Mouse (Mus musculus): ENCODE measurements around the gene Selenoh. TPM values are rescaled to one million over a fixed set of nuclear protein-coding genes. Genes with fewer than 3 reads are reported as not detected.

Gene Selenoh
- polyA plus RNA-seq (2012; rRNA removed) = 13.5 and 16.3 TPM in 2 replicates

DNA sequence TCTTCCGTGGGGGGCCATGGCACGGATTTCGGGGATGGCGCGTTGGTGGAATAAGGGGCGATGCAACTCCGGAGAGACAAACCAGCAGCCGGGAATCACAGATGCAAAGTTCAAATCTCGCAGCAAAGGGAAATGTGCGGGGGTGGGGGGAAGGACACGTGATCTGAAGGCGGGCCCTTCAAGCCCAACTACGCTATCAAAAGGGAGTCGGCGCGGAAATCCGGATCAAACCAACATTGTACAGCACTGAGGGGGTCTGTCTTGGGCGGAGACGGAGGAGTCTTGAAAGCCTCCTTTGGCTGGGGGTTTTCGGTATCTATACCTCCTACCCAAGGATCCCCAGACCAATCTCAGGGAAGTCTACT, at the start of gene Selenoh:
TSS of gene Selenoh (minus strand) at position 202 of the 365 bp plus-strand sequence.
- Histone ChIP-seq H3K4me3 (ENCODE audit: control insufficient read depth, low read depth, low read length) (peak within 1 kb of the TSS; percentile 90), H3K27ac (ENCODE audit: control insufficient read depth, insufficient read depth, low read depth, low read length) (peak within 1 kb of the TSS; percentile 75), H3K36me3 (ENCODE audit: control insufficient read depth, insufficient read depth, low read length) (peaks cover 3% of the 10 kb centered on the region), H3K27me3 (ENCODE audit: control insufficient read depth, insufficient read depth, low read length) (no peaks in the 10 kb centered on the region), H3K4me1 (ENCODE audit: control insufficient read depth, insufficient read depth, low read length) (peaks cover 3% of the 10 kb centered on the region)
- TF ChIP-seq POLR2A (IDR thresholded peaks at IDR 0.05; ENCODE audit: control insufficient read depth, low read depth, low read length) = no peak; the same call in 1 of the 2 replicates

DNA sequence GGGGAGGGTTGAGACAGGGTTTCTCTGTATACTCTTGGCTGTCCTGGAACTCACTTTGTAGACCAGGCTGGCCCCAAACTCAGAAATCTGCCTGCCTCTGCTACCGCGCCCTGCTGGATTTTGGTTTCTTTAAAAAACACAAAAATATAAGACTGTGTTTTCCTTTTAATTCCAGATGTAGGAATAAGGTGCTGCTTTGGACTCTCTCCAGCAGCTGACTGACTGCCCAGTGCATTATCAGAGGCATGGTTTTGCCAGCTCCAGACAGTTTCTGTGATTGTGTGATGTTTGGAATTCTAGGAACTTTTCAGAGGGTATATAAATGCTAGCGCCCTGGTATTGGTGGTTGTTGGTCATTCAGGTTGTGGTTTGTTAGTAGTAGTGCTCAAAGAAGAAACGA, 46.8 kb upstream of the Selenoh start:
- peak overlapping the region; percentile 73 for H3K4me3 ChIP-seq (ENCODE audit: control insufficient read depth, low read depth, low read length)
- TF ChIP-seq CTCF (IDR thresholded peaks at IDR 0.05; ENCODE audit: control insufficient read depth, insufficient read depth, insufficient replicate concordance, low read depth, low read length) (no peak), POLR2A (IDR thresholded peaks at IDR 0.05; ENCODE audit: control insufficient read depth, low read depth, low read length) (no peak)
- H3K36me3 ChIP-seq (ENCODE audit: control insufficient read depth, insufficient read depth, low read length) = no peaks in the 10 kb centered on the region
- peaks cover 2% of the 10 kb centered on the region; the same call in 1 of the 2 replicates for H3K4me1 ChIP-seq (ENCODE audit: control insufficient read depth, insufficient read depth, low read length)
- H3K27me3 ChIP-seq (ENCODE audit: control insufficient read depth, insufficient read depth, low read length) = no peaks in the 10 kb centered on the region
- no peak overlapping the region for H3K27ac ChIP-seq (ENCODE audit: control insufficient read depth, insufficient read depth, low read depth, low read length)

DNA sequence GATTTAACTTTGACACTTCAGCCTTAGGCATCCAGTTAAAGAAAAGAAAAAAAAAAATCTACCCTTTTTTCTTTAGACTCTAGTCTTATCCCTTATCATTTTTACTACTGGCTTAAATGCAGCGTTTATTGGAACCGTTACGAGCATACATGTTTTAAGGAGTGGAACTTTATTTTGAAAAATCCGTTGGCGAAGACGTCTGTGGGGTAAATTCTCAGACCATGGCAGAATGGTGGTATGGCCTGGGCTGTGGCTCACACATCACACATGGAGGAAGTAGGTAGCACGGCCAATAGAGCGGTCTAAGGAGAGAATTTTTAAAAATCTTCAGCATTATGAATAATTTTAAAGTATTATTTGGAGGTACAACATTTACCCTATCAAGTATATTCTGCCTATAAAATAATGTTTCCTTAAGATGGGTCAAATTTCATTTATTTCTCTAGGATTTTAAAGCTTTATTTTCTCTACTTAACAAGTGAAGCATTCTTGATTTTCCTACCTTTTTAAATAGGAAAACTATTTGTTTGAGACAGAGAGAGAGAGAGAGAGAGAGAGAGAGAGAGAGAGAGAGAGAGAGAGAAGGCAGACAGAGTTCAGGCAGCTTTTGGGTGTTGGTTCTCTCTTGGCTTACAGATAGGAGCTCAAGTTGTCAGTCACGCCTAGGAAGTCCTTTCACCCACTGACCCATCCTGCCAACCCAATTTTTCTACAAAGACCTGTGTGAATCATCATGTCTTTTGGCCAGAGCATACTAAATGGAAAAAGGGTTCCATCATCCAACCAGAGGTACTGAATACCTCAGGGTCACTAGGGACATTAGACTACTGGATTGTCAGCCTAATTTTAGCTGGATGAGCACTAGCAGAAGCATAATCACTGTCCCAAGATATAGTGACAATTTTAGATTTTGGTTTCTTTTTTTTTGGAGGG, 46.1 kb upstream of the Selenoh start:
- Histone ChIP-seq H3K27ac (ENCODE audit: control insufficient read depth, insufficient read depth, low read depth, low read length) (peak overlapping the region; percentile 99), H3K27me3 (ENCODE audit: control insufficient read depth, insufficient read depth, low read length) (no peaks in the 10 kb centered on the region), H3K4me3 (ENCODE audit: control insufficient read depth, low read depth, low read length) (peak overlapping the region; percentile 86), H3K4me1 (ENCODE audit: control insufficient read depth, insufficient read depth, low read length) (peaks cover 2% of the 10 kb centered on the region; the same call in 1 of the 2 replicates), H3K36me3 (ENCODE audit: control insufficient read depth, insufficient read depth, low read length) (no peaks in the 10 kb centered on the region)
- TF ChIP-seq CTCF (IDR thresholded peaks at IDR 0.05; ENCODE audit: control insufficient read depth, insufficient read depth, insufficient replicate concordance, low read depth, low read length) (no peak), POLR2A (IDR thresholded peaks at IDR 0.05; ENCODE audit: control insufficient read depth, low read depth, low read length) (no peak)

DNA sequence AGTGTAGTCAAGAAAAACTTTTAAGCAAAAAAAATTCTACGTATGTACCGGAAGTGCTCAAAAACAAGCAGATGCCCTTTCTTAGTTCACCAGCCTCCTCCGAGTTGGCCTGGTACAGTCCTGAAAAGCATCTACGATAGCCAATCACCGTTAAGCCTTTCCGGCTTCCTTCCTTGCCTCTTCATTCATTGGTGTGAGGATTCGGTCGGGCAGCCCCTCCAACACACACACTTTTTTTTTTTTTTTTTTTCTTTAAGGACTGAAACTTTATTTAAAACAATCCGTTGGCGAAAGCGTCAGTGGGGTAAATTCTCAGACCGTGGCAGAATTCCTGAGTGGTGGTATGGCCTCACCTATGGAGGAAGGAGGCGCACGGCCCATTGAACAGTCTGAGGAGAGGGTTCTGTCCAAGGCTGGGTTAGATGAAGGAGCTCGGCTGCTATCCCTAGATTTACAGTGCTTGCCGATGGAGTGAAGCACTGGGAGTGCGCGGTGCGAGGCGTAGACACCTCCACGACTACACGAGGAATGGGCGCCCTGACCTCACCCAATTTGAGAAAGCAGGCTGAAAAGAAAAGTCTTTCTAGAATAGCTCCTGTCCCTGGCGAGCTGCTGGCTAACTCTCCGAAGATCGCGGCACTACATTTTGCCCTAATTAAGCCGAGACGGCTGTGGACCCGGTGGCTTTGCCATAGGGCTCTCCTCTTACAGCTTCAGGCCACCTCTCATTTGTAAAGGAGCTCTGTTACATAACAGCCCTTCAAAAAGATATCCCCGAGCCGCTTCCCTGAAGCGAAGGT, 45.2 kb upstream of the Selenoh start:
- H3K27ac ChIP-seq (ENCODE audit: control insufficient read depth, insufficient read depth, low read depth, low read length) = peak overlapping the region; percentile 99
- no peaks in the 10 kb centered on the region for H3K36me3 ChIP-seq (ENCODE audit: control insufficient read depth, insufficient read depth, low read length)
- H3K27me3 ChIP-seq (ENCODE audit: control insufficient read depth, insufficient read depth, low read length) = no peaks in the 10 kb centered on the region
- no peak for TF ChIP-seq CTCF (IDR thresholded peaks at IDR 0.05; ENCODE audit: control insufficient read depth, insufficient read depth, insufficient replicate concordance, low read depth, low read length)
- 0 out of 2 replicates have a peak, but pooled peaks have one; percentile 43 for TF ChIP-seq POLR2A (IDR thresholded peaks at IDR 0.05; ENCODE audit: control insufficient read depth, low read depth, low read length)
- peak overlapping the region; percentile 86 for H3K4me3 ChIP-seq (ENCODE audit: control insufficient read depth, low read depth, low read length)
- H3K4me1 ChIP-seq (ENCODE audit: control insufficient read depth, insufficient read depth, low read length) = peaks cover 2% of the 10 kb centered on the region; the same call in 1 of the 2 replicates

DNA sequence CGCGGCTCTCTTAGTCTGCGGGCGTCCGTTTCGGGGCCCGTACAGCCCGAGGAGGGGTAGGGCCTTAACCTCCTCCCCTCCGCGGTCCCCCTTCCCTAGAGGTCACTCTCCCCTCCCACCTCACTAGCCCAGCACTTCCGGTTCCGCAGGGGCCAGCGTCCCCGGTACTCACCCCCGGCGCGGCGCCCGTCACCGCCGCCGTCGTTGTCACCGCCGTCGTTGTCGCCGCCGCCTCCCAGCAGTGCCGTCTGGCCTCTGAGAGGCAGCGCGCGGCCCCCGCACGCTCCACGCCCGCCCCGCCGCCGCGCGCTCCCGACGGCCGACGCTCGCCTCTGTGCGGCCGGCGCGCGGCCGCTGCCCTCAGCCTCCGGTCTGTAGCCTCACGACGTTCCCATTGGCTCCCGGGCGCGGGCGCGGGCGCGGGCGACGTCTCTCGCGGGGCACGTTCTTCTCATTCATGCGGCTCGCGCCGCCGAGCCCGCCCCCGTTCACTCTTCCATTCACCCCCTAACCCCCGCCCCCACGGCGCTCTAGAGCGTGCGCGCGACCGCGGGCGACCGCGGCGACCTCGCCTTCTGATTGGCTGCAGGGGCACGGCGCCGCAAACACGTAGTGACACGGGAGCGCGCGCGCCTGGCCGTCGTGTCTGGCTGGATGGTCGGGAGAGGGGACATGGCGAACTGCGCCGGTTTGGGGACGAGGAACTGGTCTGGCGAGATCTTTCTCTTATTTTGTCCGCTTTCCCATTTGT, 44.4 kb upstream of the Selenoh start, which contains the start of gene Zdhhc5:
TSS of gene Zdhhc5 (minus strand) at position 370 of the 751 bp plus-strand sequence.
- Histone ChIP-seq H3K4me3 (ENCODE audit: control insufficient read depth, low read depth, low read length) (peak within 1 kb of the TSS; percentile 86), H3K36me3 (ENCODE audit: control insufficient read depth, insufficient read depth, low read length) (peaks cover 3% of the 10 kb centered on the region), H3K27ac (ENCODE audit: control insufficient read depth, insufficient read depth, low read depth, low read length) (peak within 1 kb of the TSS; percentile 99), H3K4me1 (ENCODE audit: control insufficient read depth, insufficient read depth, low read length) (peaks cover 2% of the 10 kb centered on the region; the same call in 1 of the 2 replicates), H3K27me3 (ENCODE audit: control insufficient read depth, insufficient read depth, low read length) (no peaks in the 10 kb centered on the region)
- TF ChIP-seq CTCF (IDR thresholded peaks at IDR 0.05; ENCODE audit: control insufficient read depth, insufficient read depth, insufficient replicate concordance, low read depth, low read length) (no peak), POLR2A (IDR thresholded peaks at IDR 0.05; ENCODE audit: control insufficient read depth, low read depth, low read length) (peak; percentile 83)

DNA sequence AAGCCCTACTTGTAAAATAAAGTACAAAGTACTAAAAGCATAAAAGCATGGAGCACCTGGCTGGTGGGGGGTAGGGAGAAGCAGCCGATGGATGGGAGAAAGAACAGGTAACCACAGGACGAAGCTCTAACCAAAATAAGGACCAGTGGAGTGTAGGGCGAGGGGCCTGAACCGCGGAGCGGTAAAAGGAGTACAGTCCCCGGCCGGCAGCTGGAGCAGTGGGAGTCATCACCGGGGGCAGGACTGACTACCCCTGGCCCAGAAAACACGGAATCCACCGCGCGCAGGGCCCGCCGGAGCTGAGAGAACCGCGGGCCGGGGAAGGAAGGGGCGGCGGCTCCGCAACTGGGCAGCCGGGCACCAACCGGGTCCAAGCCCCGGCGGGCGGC, 43.8 kb upstream of the Selenoh start:
- Histone ChIP-seq H3K27me3 (ENCODE audit: control insufficient read depth, insufficient read depth, low read length) (no peaks in the 10 kb centered on the region), H3K4me1 (ENCODE audit: control insufficient read depth, insufficient read depth, low read length) (peaks cover 2% of the 10 kb centered on the region; the same call in 1 of the 2 replicates), H3K36me3 (ENCODE audit: control insufficient read depth, insufficient read depth, low read length) (peaks cover 3% of the 10 kb centered on the region), H3K4me3 (ENCODE audit: control insufficient read depth, low read depth, low read length) (peak overlapping the region; percentile 86), H3K27ac (ENCODE audit: control insufficient read depth, insufficient read depth, low read depth, low read length) (peak overlapping the region; percentile 97)
- TF ChIP-seq CTCF (IDR thresholded peaks at IDR 0.05; ENCODE audit: control insufficient read depth, insufficient read depth, insufficient replicate concordance, low read depth, low read length) (no peak), POLR2A (IDR thresholded peaks at IDR 0.05; ENCODE audit: control insufficient read depth, low read depth, low read length) (no peak)
